Mouse (Mus musculus) G1E-ER4 (cell line): ENCODE data around the gene Prf1. TPM values are rescaled to one million over a fixed set of nuclear protein-coding genes. Genes with fewer than 3 reads are reported as not detected.

Experiments
- GATA1 ChIP-seq: IDR thresholded peaks from one replicate; pipeline ENCODE4 v1.8.0; 2012; ENCODE audit warnings: low read length, inconsistent platforms
- polyA plus RNA-seq: library from polyadenylated mRNA; stranded (reverse); fragments of >175 nt; gene quantifications from 2 replicates; pipeline ENCODE4 v1.2.3, GENCODE M21; 2012

Gene Prf1
- polyA plus RNA-seq, 1 experiment: not detected

GRCm38 (mm10) chr10:61315324-61315880, 17.8 kb downstream of the Prf1 start:
- TF ChIP-seq GATA1: no peak

GRCm38 (mm10) chr10:61318527-61318926, 20.9 kb downstream of the Prf1 start:
- TF ChIP-seq GATA1: no peak

GRCm38 (mm10) chr10:61324717-61325116, 27.1 kb downstream of the Prf1 start:
- no peak for TF ChIP-seq GATA1

- no peak for TF ChIP-seq GATA1
Observed at GRCm38 (mm10) chr10:61325782-61326328, 28.2 kb downstream of the Prf1 start.

GRCm38 (mm10) chr10:61327545-61327944, 29.9 kb downstream of the Prf1 start:
- TF ChIP-seq GATA1: no peak

- no peak for TF ChIP-seq GATA1
Observed at GRCm38 (mm10) chr10:61328927-61329326, 31.3 kb downstream of the Prf1 start.

GRCm38 (mm10) chr10:61331046-61331445, 33.4 kb downstream of the Prf1 start:
- no peak for TF ChIP-seq GATA1

- no peak for TF ChIP-seq GATA1
Observed at GRCm38 (mm10) chr10:61334545-61334944, 36.9 kb downstream of the Prf1 start.

- TF ChIP-seq GATA1: no peak
Observed at GRCm38 (mm10) chr10:61336137-61336536, 38.5 kb downstream of the Prf1 start.

GRCm38 (mm10) chr10:61336592-61336991, 39.0 kb downstream of the Prf1 start:
- no peak for TF ChIP-seq GATA1

GRCm38 (mm10) chr10:61337665-61338064, 40.0 kb downstream of the Prf1 start:
- TF ChIP-seq GATA1: no peak

GRCm38 (mm10) chr10:61339216-61339615, 41.6 kb downstream of the Prf1 start:
- no peak for TF ChIP-seq GATA1

- TF ChIP-seq GATA1: no peak
Observed at GRCm38 (mm10) chr10:61340247-61340646, 42.6 kb downstream of the Prf1 start.

- TF ChIP-seq GATA1: no peak
Observed at GRCm38 (mm10) chr10:61341045-61341444, 43.4 kb downstream of the Prf1 start.

GRCm38 (mm10) chr10:61341557-61341956, 43.9 kb downstream of the Prf1 start:
- no peak for TF ChIP-seq GATA1

- TF ChIP-seq GATA1: no peak
Observed at GRCm38 (mm10) chr10:61342750-61343149, 45.1 kb downstream of the Prf1 start.

- TF ChIP-seq GATA1: no peak
Observed at GRCm38 (mm10) chr10:61343950-61344349, 46.3 kb downstream of the Prf1 start.

GRCm38 (mm10) chr10:61345179-61345578, 47.5 kb downstream of the Prf1 start:
- no peak for TF ChIP-seq GATA1
